Mouse (Mus musculus) stomach, embryonic 16.5 days (tissue): ENCODE measurements around the gene Avp. TPM values are rescaled to one million over a fixed set of nuclear protein-coding genes. Genes with fewer than 3 reads are reported as not detected.

ENCODE experiments used
- ATAC-seq: fragments of 200-750 bp; cut with Nextera tagmentation; 2 replicates; pipeline ENCODE4 v1.8.0; 2017; ENCODE audit warnings: moderate number of reproducible peaks, moderate TSS enrichment; ENCODE audit not compliant: insufficient read depth, low FRiP score
- H3K27ac ChIP-seq: fragments of 300-500 bp; sonication (generic); 2 replicates; pipeline ENCODE4 v1.5.1; 2014; ENCODE audit warnings: low read length
- H3K27me3 ChIP-seq: fragments of 300-500 bp; sonication (generic); 2 replicates; pipeline ENCODE4 v1.6.1; 2014; ENCODE audit warnings: low read length, control low read depth, mixed read lengths; ENCODE audit not compliant: control insufficient read depth, insufficient read depth
- H3K36me3 ChIP-seq: fragments of 300-500 bp; sonication (generic); 2 replicates; pipeline ENCODE4 v1.6.1; 2014; ENCODE audit warnings: low read length; ENCODE audit not compliant: control insufficient read depth, insufficient read depth
- H3K4me1 ChIP-seq: fragments of 300-500 bp; sonication (generic); 2 replicates; pipeline ENCODE4 v1.6.1; 2014; ENCODE audit warnings: low read length, control low read depth, mixed read lengths; ENCODE audit not compliant: control insufficient read depth, insufficient read depth
- H3K4me2 ChIP-seq: fragments of 300-500 bp; sonication (generic); 2 replicates; pipeline ENCODE4 v1.6.1; 2014; ENCODE audit warnings: low read depth, low read length, mixed read lengths
- H3K4me3 ChIP-seq: fragments of 300-500 bp; sonication (generic); replicated peaks from 2 replicates; pipeline ENCODE4 v1.5.1; 2014; ENCODE audit warnings: mild to moderate bottlenecking, low read length
- H3K9ac ChIP-seq: fragments of 300-500 bp; sonication (generic); 2 replicates; pipeline ENCODE4 v1.6.1; 2014; ENCODE audit warnings: low read length
- H3K9me3 ChIP-seq: fragments of 300-500 bp; sonication (generic); replicated peaks from 2 replicates; pipeline ENCODE4 v1.6.1; 2016; ENCODE audit warnings: low read length, control low read depth; ENCODE audit not compliant: control insufficient read depth
- WGBS: fragments of 180-500 bp; shearing (Covaris S2); extraction: QIAGEN DNeasy Blood & Tissue Kit; methylation state at CpG from one replicate; pipeline ENCODE4 v1.1.7; 2014; 5-methylcytosine and 5-hydroxymethylcytosine counted together
- microRNA-seq: library from miRNA; unstranded; fragments of <30 nt; microRNA quantifications from one replicate; pipeline ENCODE4, GENCODE M21; 2016
- polyA plus RNA-seq: library from polyadenylated mRNA; unstranded; fragments of >200 nt; fragmentation: Nextera tagmentation; extraction: Ambion mirVana; gene quantifications from 2 replicates; pipeline ENCODE4 v1.2.1, GENCODE M21; 2015

The Avp gene
- polyA plus RNA-seq, 1 experiment from 2014 or later: not detected

GRCm38 (mm10) chr2:130536890-130537289 is 45.5 kb downstream of the Avp start:
- no peak overlapping the region for H3K27ac ChIP-seq
- H3K36me3 ChIP-seq: peaks cover 3% of the 10 kb centered on the region; the same call in 1 of the 2 replicates
- no peak overlapping the region for H3K9ac ChIP-seq
- ATAC-seq: no peak
- no peak overlapping the region for H3K4me2 ChIP-seq
- no peaks in the 10 kb centered on the region for H3K27me3 ChIP-seq
- H3K4me3 ChIP-seq: no peak overlapping the region
- H3K9me3 ChIP-seq: no peaks in the 10 kb centered on the region
- H3K4me1 ChIP-seq: no peaks in the 10 kb centered on the region
- WGBS: 71% methylated on average over 3 of the region's 3 CpGs

- H3K4me1 ChIP-seq: no peaks in the 10 kb centered on the region
- H3K27me3 ChIP-seq: no peaks in the 10 kb centered on the region
- no peak overlapping the region for H3K4me2 ChIP-seq
- ATAC-seq: no peak
- no peak overlapping the region for H3K27ac ChIP-seq
- WGBS: 90% methylated on average over 6 of the region's 6 CpGs
- no peak overlapping the region for H3K4me3 ChIP-seq
- no peak overlapping the region for H3K9ac ChIP-seq
- no peaks in the 10 kb centered on the region for H3K9me3 ChIP-seq
- H3K36me3 ChIP-seq: peaks cover 3% of the 10 kb centered on the region; the same call in 1 of the 2 replicates
These were observed 47.3 kb downstream of the Avp start for GRCm38 (mm10) chr2:130535017-130535416.

GRCm38 (mm10) chr2:130532201-130532600 is 50.2 kb downstream of the Avp start:
- ATAC-seq: no peak
- Histone ChIP-seq H3K27me3 (no peaks in the 10 kb centered on the region), H3K4me2 (no peak overlapping the region), H3K9me3 (no peaks in the 10 kb centered on the region), H3K9ac (no peak overlapping the region), H3K27ac (no peak overlapping the region), H3K4me1 (no peaks in the 10 kb centered on the region), H3K4me3 (no peak overlapping the region), H3K36me3 (peaks cover 7% of the 10 kb centered on the region; the same call in 1 of the 2 replicates)
- 60% methylated on average over 2 of the region's 2 CpGs for WGBS

Small RNA genes lying within 50 kb of the gene (microRNA-seq; reads per million reads assigned to microRNA genes)
- gene Gm23876: not detected

Other genes starting within 250 kb of the Avp start
- gene Cpxm1, start 185.0 kb downstream of the Avp start, polyA plus RNA-seq: 53.5 and 56.4 TPM in 2 replicates
- not detected in 2 replicates for gene Gm28372, start 177.3 kb downstream of the Avp start, polyA plus RNA-seq
- gene 1700020A23Rik, start 177.3 kb downstream of the Avp start, polyA plus RNA-seq: not detected in 2 replicates
- gene Tmem239, start 176.1 kb downstream of the Avp start, polyA plus RNA-seq: not detected in 2 replicates
- 83.2 and 93.8 TPM in 2 replicates for gene Vps16, start 158.2 kb downstream of the Avp start, polyA plus RNA-seq
- gene Pced1a, start 157.9 kb downstream of the Avp start, polyA plus RNA-seq: 16.1 and 16.4 TPM in 2 replicates
- 68.4 and 70.8 TPM in 2 replicates for gene Ptpra, start 132.3 kb downstream of the Avp start, polyA plus RNA-seq
- 69.6 and 82.3 TPM in 2 replicates for gene Mrps26, start 18.8 kb downstream of the Avp start, polyA plus RNA-seq
- not detected in 2 replicates for gene Oxt, start 6.4 kb downstream of the Avp start, polyA plus RNA-seq
- 14.7 and 16.0 TPM in 2 replicates for gene Fastkd5, start 47.5 kb upstream of the Avp start, polyA plus RNA-seq
- gene Ubox5, start 47.5 kb upstream of the Avp start, polyA plus RNA-seq: 9.6 and 10.7 TPM in 2 replicates
- 7.5 and 8.4 TPM in 2 replicates for gene Lzts3, start 60.2 kb upstream of the Avp start, polyA plus RNA-seq
- gene Ddrgk1, start 82.1 kb upstream of the Avp start, polyA plus RNA-seq: 76.6 and 78.6 TPM in 2 replicates
- gene Itpa, start 85.1 kb upstream of the Avp start, polyA plus RNA-seq: 71.7 and 85.5 TPM in 2 replicates
- gene Slc4a11, start 115.0 kb upstream of the Avp start, polyA plus RNA-seq: 0.70 and 0.77 TPM in 2 replicates